Mouse (Mus musculus): ENCODE data around the gene Znrd1. TPM values are rescaled to one million over a fixed set of nuclear protein-coding genes. Genes with fewer than 3 reads are reported as not detected.

Znrd1 gene
- polyA plus RNA-seq, 1 experiment: 19.0 TPM

- DNase-seq (ENCODE audit: low read depth in 1 of 2, low spot score in 2 of 2): no peak
- TF ChIP-seq POLR2A (IDR thresholded peaks at IDR 0.05; ENCODE audit: low read depth, low read length): no peak
- TF ChIP-seq CTCF (IDR thresholded peaks at IDR 0.05; ENCODE audit: extremely low read depth, insufficient read depth, insufficient read length, insufficient replicate concordance): no peak
- H3K4me3 ChIP-seq (ENCODE audit: extremely low read depth, insufficient read depth, insufficient read length): no peak overlapping the region
These were observed 48.6 kb downstream of the Znrd1 start for GRCm38 (mm10) chr17:36909802-36910201.

DNA sequence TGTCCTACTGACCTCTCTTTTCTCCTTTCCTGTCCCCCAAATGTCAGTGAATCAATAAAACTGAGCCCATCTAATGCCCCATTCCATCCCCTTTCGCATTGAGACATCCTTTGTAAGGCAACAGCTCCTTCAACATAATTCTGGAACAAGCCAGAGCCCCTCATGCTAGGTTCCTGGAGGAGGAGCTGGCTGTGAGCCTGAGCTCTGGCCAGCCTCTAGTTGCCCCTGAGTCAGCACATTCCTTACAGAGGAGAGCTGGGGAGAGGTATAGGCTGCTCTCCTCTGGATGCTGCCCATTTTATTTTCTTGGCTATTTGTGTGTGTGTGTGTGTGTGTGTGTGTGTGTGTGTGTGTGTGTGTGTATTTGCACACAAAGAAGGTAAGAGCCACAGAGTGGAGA lies 50.1 kb downstream of the Znrd1 start:
- H3K27me3 ChIP-seq (ENCODE audit: control insufficient read depth, insufficient read depth, low read length): peaks cover 2% of the 10 kb centered on the region; the same call in 1 of the 2 replicates
- H3K36me3 ChIP-seq (ENCODE audit: control insufficient read depth, insufficient read depth, low read length): no peaks in the 10 kb centered on the region
- whole genome bisulfite sequencing: 47% methylated on average over 1 of the region's 1 CpGs
- no peak overlapping the region for H3K27ac ChIP-seq (ENCODE audit: insufficient read depth, low read length)
- TF ChIP-seq CTCF (IDR thresholded peaks at IDR 0.05; ENCODE audit: extremely low read depth, insufficient read depth, insufficient read length, insufficient replicate concordance) (no peak), POLR2A (IDR thresholded peaks at IDR 0.05; ENCODE audit: low read depth, low read length) (no peak)
- no peaks in the 10 kb centered on the region for H3K4me1 ChIP-seq (ENCODE audit: control insufficient read depth, insufficient read depth, insufficient read length)
- H3K4me3 ChIP-seq (ENCODE audit: extremely low read depth, insufficient read depth, insufficient read length): no peak overlapping the region
- no peak for DNase-seq (ENCODE audit: low read depth in 1 of 2, low spot score in 2 of 2)

More at GRCm38 (mm10) chr17:36909802-36910201, 48.6 kb downstream of the Znrd1 start:
- Histone ChIP-seq H3K36me3 (ENCODE audit: control insufficient read depth, insufficient read depth, low read length) (no peaks in the 10 kb centered on the region), H3K27me3 (ENCODE audit: control insufficient read depth, insufficient read depth, low read length) (peaks cover 2% of the 10 kb centered on the region; the same call in 1 of the 2 replicates), H3K4me1 (ENCODE audit: control insufficient read depth, insufficient read depth, insufficient read length) (no peaks in the 10 kb centered on the region), H3K27ac (ENCODE audit: insufficient read depth, low read length) (no peak overlapping the region)
- WGBS: 45% methylated on average over 4 of the region's 4 CpGs

Other genes starting within 250 kb of the Znrd1 start
- not detected in 2 replicates for gene H2-M10.5, start 185.6 kb downstream of the Znrd1 start, polyA plus RNA-seq (2012; rRNA removed)
- gene H2-M10.6, start 146.4 kb downstream of the Znrd1 start, polyA plus RNA-seq (2012; rRNA removed): not detected in 2 replicates
- 50.6 and 55.6 TPM in 2 replicates for gene Trim26, start 121.4 kb downstream of the Znrd1 start, polyA plus RNA-seq (2012; rRNA removed)
- gene Trim15, start 91.3 kb downstream of the Znrd1 start, polyA plus RNA-seq (2012; rRNA removed): 0.04 and 0.05 TPM in 2 replicates
- 16.8 and 37.0 TPM in 2 replicates for gene Trim10, start 89.0 kb downstream of the Znrd1 start, polyA plus RNA-seq (2012; rRNA removed)
- gene Trim40, start 68.4 kb downstream of the Znrd1 start, polyA plus RNA-seq (2012; rRNA removed): 0.19 TPM in 1 of 2 replicates, not detected in the other
- gene Trim31, start 60.4 kb downstream of the Znrd1 start, polyA plus RNA-seq (2012; rRNA removed): not detected in 2 replicates
- gene Rnf39, start 15.6 kb downstream of the Znrd1 start, polyA plus RNA-seq (2012; rRNA removed): 0.20 and 0.23 TPM in 2 replicates
- 36.3 and 36.9 TPM in 2 replicates for gene Ppp1r11, start 6.8 kb downstream of the Znrd1 start, polyA plus RNA-seq (2012; rRNA removed)
- gene Znrd1as, start within 50 bp of the Znrd1 start, polyA plus RNA-seq (2012; rRNA removed): 0.31 and 0.57 TPM in 2 replicates
- not detected in 2 replicates for gene 2410137M14Rik, start 22.7 kb upstream of the Znrd1 start, polyA plus RNA-seq (2012; rRNA removed)
- gene H2-M5, start 31.0 kb upstream of the Znrd1 start, polyA plus RNA-seq (2012; rRNA removed): 0.28 and 0.48 TPM in 2 replicates
- gene Zfp57, start 42.6 kb upstream of the Znrd1 start, polyA plus RNA-seq (2012; rRNA removed): 0.62 and 0.75 TPM in 2 replicates
- gene Mog, start 64.8 kb upstream of the Znrd1 start, polyA plus RNA-seq (2012; rRNA removed): not detected in 2 replicates
- gene Gabbr1, start 87.4 kb upstream of the Znrd1 start, polyA plus RNA-seq (2012; rRNA removed): 28.7 and 29.7 TPM in 2 replicates
- 0.14 TPM in 1 of 2 replicates, not detected in the other for gene Olfr90, start 129.9 kb upstream of the Znrd1 start, polyA plus RNA-seq (2012; rRNA removed)
- gene Olfr91, start 139.7 kb upstream of the Znrd1 start, polyA plus RNA-seq (2012; rRNA removed): not detected in 2 replicates
- gene Olfr92, start 161.5 kb upstream of the Znrd1 start, polyA plus RNA-seq (2012; rRNA removed): not detected in 2 replicates
- gene Olfr93, start 202.9 kb upstream of the Znrd1 start, polyA plus RNA-seq (2012; rRNA removed): not detected in 2 replicates
- gene Ubd, start 235.3 kb upstream of the Znrd1 start, polyA plus RNA-seq (2012; rRNA removed): 1.1 and 1.5 TPM in 2 replicates
- not detected in 2 replicates for gene Olfr94, start 242.4 kb upstream of the Znrd1 start, polyA plus RNA-seq (2012; rRNA removed)